Mouse (Mus musculus) monocyte, adult 5-6 weeks (primary cell): ENCODE data around the gene Elmo1. TPM values are rescaled to one million over a fixed set of nuclear protein-coding genes. Genes with fewer than 3 reads are reported as not detected.

ENCODE experiments used
- ATAC-seq: fragments of 153-309, 156-312 bp; replicated peaks from 2 replicates; pipeline ENCODE4 v1.8.0; 2017; ENCODE audit warnings: mild to moderate bottlenecking; ENCODE audit not compliant: low TSS enrichment, insufficient number of reproducible peaks, severe bottlenecking, poor library complexity, low FRiP score
- total RNA-seq: library from RNA; stranded (forward); fragments of 200-1000, 200-491, 200-594 nt; gene quantifications from 3 replicates; pipeline ENCODE4 v1.2.3, GENCODE M21; 2017

Gene Elmo1
- total RNA-seq, 1 experiment from 2014 or later: 71.9 TPM

DNA sequence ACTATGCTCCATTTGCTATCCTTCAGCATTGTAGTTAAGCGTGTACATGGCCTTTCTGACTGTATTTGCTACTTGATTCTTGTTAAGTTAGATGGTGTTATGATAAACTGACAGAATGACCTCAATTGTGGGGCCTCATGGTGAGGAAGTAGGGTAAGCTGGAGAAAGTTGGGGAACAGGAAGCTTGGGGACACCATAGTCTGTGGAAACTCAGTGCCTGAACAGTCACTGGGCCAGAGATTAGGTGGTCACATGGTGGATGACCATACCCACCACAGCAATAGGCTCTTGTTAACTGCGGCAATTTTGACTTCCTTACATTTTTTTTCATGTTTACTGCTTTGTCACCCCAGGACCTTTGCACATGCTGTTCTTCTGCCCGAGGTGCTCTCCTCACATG, 1.9 kb downstream of the Elmo1 start:
- peak; percentile 84 for ATAC-seq

- ATAC-seq: peak; percentile 18; the same call in 1 of the 2 replicates
Observed at GRCm38 (mm10) chr13:20093307-20094045, 3.1 kb downstream of the Elmo1 start.

DNA sequence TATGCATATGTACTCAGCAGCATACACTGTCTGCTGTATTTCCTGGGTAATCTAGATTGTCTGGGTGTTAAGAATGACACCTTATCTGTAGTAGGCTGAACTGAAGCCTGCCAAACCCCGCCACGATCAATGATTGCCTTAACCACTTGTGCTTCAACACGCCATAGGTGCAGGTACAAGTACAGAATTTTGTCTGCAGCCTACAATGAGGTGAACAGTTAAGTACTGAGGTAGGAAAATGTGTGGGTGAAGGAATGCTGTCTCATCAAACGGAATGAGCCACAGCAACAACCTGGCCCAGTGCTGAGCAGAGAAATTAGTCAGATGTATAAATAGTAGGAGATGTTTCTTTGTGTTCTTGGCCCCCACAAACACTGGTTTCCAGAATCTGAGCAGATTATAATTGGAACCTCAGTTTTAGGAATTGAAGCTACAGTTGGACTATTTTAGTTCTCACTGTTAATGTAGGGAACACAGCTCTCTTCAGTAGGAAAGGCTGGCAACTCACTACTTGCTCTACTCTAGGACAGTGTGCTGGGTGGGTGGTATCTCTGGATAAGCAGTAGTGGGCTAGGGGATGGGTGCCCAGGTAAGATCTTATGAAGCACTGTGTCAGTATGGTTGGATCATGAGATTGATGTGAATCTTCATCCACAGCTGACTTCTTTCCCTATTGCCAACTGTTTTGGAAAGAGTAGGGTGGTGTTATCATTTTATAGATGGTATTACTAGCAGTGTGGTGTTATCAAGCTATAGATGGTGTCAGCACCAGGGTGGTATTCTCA, 4.7 kb downstream of the Elmo1 start:
- no peak for ATAC-seq

- ATAC-seq: no peak
Observed at GRCm38 (mm10) chr13:20097006-20097617, 6.7 kb downstream of the Elmo1 start.

DNA sequence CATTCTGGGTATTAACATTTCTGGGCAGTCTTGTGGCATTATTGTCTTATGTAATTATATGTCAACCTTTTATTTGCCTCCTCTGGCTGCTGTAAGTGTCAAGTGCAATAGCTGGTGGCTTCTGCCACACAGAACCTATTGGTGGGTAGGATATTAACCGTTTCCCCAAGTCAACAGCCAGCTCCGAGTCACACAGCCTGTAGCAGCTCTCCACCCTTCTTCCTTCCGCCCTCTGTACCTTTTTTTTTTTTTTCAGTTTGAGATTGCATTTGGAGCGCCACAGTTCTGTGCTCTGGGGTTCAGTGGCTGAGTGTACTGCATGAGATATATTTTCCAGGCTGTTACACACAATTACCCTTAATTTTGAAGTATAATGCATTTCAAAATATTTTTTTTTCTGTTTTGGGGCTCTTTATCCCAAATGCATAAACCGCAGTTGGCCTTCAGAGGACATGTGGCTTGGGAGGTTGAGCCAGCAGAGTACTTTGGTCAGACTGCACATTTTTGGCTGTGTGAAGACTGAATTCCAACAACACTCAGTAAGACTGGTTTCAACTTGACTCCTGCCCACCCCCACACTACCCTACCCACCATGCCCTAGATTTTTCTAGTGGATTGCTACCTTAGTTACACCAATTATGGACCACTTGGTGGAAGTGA, 7.7 kb downstream of the Elmo1 start:
- ATAC-seq: no peak

GRCm38 (mm10) chr13:20098594-20098965, 8.2 kb downstream of the Elmo1 start:
- no peak for ATAC-seq

- no peak for ATAC-seq
Observed at GRCm38 (mm10) chr13:20099546-20099945, 9.2 kb downstream of the Elmo1 start.

DNA sequence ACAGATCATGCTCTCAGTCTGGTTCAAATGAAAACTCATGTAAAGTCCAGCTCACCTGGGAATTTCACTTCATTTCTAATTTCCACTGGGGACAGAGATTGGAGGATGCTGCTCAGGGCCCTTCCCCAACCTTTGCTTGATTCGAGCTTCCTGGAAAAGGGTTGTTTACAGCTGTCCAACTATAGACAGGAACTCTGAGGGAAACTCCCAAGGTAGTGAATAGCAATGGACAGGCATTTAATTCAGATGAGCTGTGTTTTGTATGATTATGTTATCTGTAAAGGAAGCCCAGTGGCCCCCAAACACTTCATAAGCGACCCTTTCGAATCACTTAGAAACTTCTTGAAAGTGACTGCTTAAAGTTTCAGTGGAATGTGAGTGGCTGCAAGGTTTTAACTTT, 10.0 kb downstream of the Elmo1 start:
- ATAC-seq: no peak

DNA sequence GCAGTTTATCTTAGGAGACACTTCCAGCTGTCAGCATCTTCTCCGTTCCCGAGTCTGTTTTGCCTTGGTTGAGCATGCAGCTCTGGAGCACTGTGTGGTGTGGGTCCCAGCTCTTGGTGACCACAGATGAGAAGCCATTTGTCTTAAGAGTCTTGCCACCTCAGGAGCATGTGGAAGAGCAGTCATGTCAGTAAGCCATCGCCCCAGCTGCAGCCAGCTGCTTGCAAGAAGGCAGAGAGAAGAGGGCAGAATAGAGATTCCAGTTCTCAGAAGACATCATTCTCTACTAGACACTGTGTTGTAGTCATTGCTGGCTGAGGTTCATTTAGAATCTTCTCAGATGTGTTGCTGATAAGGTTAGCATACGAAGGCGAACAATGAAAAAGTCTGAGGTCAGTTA, 11.3 kb downstream of the Elmo1 start:
- ATAC-seq: no peak

DNA sequence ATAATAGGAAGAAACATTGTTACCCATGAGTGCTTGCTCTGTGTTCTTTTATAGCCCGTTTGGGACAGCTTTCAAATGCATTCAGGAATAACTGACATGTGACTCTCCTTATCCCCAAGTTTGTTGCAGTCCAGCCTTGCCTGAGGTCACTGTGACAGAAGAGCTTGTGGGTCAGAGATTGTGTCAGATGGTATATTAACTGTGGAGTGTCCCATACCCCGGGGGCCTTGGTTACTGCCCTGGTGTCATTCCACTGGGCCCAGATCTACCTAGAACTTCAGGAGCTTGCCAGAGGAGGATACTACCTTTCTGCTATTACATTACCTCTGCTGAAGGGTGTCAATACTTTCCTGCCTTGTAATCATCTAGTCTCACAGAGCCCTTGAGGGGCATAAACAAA, 14.4 kb downstream of the Elmo1 start:
- no peak for ATAC-seq

- no peak for ATAC-seq
Observed at GRCm38 (mm10) chr13:20105996-20106395, 15.6 kb downstream of the Elmo1 start.

DNA sequence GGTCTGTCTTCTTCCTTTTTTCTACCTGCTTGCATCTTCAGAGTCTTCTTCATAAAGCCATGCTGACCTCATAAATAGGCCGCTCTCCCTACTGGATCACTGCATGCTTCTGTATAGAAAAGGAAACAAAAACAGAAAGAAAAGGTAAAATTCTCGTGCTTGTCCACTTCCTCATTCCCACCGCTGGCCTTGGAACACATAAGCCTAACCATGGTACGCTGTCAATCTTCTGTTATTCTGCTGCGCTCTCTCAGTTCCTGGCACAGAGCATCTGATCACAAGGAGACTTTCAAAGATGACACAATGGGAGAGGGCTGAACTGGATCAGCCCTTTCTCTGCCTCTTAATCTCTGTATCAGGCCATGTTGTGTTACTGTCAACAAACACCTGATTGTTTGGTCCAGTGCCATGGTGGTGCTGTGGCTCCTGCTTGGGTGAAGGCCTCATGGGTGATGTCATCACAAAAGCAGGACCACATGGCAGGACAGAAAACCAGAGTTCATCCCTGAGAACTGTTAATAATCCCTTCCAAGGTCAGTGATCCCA, 17.6 kb downstream of the Elmo1 start:
- ATAC-seq: peak; percentile 45

DNA sequence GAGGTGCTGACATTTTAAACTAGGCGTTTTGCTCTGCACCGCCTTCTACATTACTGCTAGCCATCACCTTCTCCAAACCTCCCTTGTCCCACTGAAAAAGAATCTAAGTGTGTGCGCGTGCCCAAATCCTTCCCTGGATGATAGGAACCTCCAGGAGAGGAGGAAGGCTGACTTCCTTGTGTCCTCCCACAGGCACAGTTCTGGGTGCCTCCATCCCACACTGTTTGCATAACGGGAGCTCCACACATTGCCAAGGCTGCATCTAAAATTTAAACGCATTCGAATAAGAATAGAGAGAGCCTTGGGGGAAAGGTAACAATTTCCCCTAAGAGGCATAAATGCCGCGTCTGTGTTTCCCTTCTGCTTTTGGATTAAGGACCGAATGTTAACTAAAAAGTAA, 18.6 kb downstream of the Elmo1 start:
- ATAC-seq: no peak

DNA sequence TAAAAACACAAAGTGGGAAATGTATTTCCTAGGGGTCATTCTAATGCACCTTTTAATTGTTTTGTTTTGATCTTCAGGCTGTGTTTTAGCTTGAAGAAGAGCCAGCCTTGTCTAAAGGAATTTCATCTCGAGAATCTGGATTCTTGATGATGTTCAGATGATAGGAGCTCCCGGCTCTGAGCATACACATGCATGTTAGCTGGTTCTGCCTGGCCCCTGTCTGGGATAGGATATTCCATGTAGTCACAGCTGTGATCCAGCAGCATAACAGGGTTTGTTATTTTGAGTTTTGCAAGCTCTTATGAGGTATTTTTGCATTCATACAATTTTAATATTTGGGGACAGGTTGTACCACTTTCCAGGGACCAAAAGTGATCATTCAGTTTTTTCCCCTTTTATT, 19.1 kb downstream of the Elmo1 start:
- no peak for ATAC-seq

- no peak for ATAC-seq
Observed at GRCm38 (mm10) chr13:20109987-20110680, 19.7 kb downstream of the Elmo1 start.

- ATAC-seq: no peak
Observed at GRCm38 (mm10) chr13:20111256-20111800, 20.9 kb downstream of the Elmo1 start.

DNA sequence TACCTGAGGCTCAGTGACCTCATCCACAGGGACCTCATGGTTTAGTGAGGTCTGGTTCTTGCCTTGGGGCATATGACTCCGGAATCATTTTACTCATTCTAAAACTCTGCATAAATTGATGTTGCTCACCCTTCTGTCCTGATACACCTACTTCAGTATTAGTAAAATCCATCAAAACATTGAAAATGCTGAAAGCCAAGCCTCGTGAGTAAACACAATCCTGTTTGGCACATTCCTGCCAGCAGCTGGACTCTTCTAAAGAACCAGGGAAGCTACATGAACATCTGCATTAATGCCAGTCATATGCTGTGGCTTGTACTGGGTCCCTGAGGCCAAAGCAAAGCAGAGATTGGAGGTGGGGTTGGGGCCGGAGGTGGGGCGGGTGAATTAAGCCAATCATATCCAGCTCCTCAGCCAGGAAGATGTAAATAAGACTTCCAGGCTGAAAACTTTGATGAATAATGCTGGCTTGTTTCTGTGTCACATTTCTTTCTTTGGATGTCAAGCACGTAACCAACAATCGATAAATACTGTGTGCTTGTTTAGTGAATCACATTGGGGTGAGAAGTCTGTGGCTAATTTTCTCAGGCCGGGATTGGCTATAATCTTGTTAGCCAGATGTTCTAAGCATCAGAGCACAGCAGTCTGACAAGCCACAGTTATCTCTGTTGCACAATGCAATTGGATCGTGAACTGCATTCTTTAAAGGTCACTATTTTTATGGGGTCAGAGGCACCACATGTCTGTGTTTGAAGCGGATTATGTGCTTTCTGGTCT, 24.9 kb downstream of the Elmo1 start:
- no peak for ATAC-seq

DNA sequence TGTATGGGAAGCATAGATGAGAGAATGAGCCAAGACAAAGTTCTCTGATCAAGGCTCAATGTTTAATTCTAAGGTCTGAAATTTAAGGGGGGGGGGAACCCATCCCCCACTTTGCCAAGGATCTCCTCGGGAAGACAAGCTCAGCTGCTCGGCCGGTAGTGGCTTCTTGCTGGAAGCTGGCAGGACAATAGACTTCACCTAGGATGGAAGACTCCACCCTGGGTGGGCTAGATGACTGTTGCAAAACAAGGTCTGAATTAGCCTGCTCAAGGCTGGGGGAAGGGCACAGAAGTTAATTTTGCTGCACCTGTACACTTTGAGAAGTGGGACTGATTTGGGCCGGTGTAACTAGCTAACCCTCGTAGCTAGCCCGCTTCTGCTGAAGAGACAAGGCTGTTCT, 25.6 kb downstream of the Elmo1 start:
- no peak for ATAC-seq
